Mouse (Mus musculus): ENCODE data around the gene Ceacam19. TPM values are rescaled to one million over a fixed set of nuclear protein-coding genes. Genes with fewer than 3 reads are reported as not detected.

Ceacam19 gene
- total and polyA plus RNA-seq, 3 experiments = 0.05 TPM; not detected in 2

DNA sequence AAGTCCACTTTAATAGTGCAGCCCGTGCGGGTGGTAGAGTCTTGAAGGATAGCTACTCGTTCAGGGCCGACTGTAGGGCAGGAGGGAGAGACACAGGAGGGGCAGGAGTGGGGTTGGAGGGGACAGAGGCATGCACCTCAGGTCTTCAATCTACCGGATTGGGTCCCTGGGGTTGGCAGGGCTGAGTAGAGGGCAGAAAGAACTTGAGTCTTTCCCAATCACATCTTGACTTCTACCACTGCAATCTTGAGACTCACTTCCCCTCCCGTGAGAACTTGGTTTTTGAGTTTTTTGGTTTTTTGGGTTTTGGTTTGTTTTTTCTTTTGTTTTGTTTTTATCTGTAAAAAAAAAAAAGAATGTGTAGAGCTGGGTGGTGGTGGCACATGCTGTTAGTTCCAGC, 31.5 kb downstream of the Ceacam19 start:
- no peaks in the 10 kb centered on the region for H3K4me1 ChIP-seq (ENCODE audit: insufficient read depth, low read depth, low read length)
- TF ChIP-seq GATA2 (IDR thresholded peaks at IDR 0.05; ENCODE audit: borderline replicate concordance, low read depth, low read length) = no peak
- no peak for TF ChIP-seq POLR2AphosphoS5 (IDR thresholded peaks at IDR 0.05; ENCODE audit: insufficient replicate concordance, low read depth, low read length)
- no peak for TF ChIP-seq CTCF (IDR thresholded peaks at IDR 0.05; ENCODE audit: low read depth, low read length)
- no peak for TF ChIP-seq TAL1 (conservative IDR thresholded peaks at IDR 0.05; ENCODE audit: low read depth, low read length)
- no peak for TF ChIP-seq GATA1 (IDR thresholded peaks at IDR 0.05; ENCODE audit: borderline replicate concordance, low read length)
- no peaks in the 10 kb centered on the region for H3K9me3 ChIP-seq (replicated peaks)
- no peak for ATAC-seq (ENCODE audit: extremely low read depth, insufficient number of reproducible peaks, low FRiP score, poor library complexity, severe bottlenecking)
- H3K36me3 ChIP-seq (replicated peaks) = no peaks in the 10 kb centered on the region
- no peak overlapping the region for H3K4me3 ChIP-seq (ENCODE audit: low read depth, low read length)
- peaks cover 26% of the 10 kb centered on the region; the same call in 1 of the 2 replicates for H3K27me3 ChIP-seq (ENCODE audit: insufficient read depth, low read length)
- no peak for DNase-seq (ENCODE audit: low spot score)

DNA sequence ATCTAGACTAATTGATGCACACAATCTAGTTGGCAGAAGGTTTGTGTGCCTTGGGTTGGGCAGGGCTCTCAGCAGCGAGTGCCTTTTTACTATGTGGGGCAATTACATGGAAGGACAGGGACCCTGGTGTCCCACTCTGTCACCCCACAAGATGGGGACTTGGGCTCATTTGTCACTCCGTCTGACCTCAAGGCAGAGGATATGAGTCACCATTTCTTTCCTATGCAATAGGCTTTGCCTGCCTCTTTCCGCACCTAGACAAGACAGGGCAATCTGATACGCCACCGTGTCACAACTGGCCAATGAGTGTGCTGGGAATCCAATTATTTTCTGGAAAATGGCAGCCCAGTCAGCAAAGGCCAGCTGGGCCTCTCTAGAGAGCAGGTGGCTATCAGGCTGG, 32.1 kb downstream of the Ceacam19 start:
- DNase-seq (ENCODE audit: low spot score) = no peak
- no peak for ATAC-seq (ENCODE audit: extremely low read depth, insufficient number of reproducible peaks, low FRiP score, poor library complexity, severe bottlenecking)
- H3K36me3 ChIP-seq (replicated peaks) = no peaks in the 10 kb centered on the region
- no peak overlapping the region for H3K4me3 ChIP-seq (ENCODE audit: low read depth, low read length)
- H3K27me3 ChIP-seq (ENCODE audit: insufficient read depth, low read length) = peaks cover 21% of the 10 kb centered on the region; the same call in 1 of the 2 replicates
- H3K4me1 ChIP-seq (ENCODE audit: insufficient read depth, low read depth, low read length) = no peaks in the 10 kb centered on the region
- TF ChIP-seq GATA1 (IDR thresholded peaks at IDR 0.05; ENCODE audit: borderline replicate concordance, low read length) = no peak
- no peak for TF ChIP-seq POLR2AphosphoS5 (IDR thresholded peaks at IDR 0.05; ENCODE audit: insufficient replicate concordance, low read depth, low read length)
- no peak for TF ChIP-seq GATA2 (IDR thresholded peaks at IDR 0.05; ENCODE audit: borderline replicate concordance, low read depth, low read length)
- TF ChIP-seq TAL1 (conservative IDR thresholded peaks at IDR 0.05; ENCODE audit: low read depth, low read length) = no peak
- no peaks in the 10 kb centered on the region for H3K9me3 ChIP-seq (replicated peaks)

DNA sequence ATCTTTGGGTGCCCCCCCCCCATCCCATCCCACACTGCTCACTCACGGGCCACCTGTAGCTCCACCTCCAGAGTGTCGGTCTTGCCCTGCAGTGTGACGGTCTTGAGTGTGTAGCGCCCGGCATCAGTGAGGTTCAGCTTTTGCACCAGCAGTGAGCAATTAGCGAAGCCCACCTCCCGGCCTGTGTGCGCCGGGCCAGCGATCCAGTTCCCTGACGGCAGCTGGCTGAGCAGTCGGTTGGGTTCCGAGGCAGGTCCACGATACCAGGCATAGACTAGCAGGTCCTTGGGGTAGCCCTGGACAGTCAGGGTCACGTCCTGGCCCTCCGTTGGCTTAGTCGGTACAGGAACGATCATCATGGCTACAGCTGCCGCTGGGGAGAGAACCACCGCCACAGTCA, 34.2 kb downstream of the Ceacam19 start:
- DNase-seq (ENCODE audit: low spot score) (no peak), ATAC-seq (ENCODE audit: extremely low read depth, insufficient number of reproducible peaks, low FRiP score, poor library complexity, severe bottlenecking) (no peak)
- Histone ChIP-seq H3K27me3 (ENCODE audit: insufficient read depth, low read length) (peaks cover 12% of the 10 kb centered on the region; the same call in 1 of the 2 replicates), H3K9me3 (replicated peaks) (peaks cover 3% of the 10 kb centered on the region; the same call in 1 of the 2 replicates), H3K36me3 (replicated peaks) (no peaks in the 10 kb centered on the region), H3K4me3 (ENCODE audit: low read depth, low read length) (no peak overlapping the region), H3K4me1 (ENCODE audit: insufficient read depth, low read depth, low read length) (no peaks in the 10 kb centered on the region)
- TF ChIP-seq GATA1 (IDR thresholded peaks at IDR 0.05; ENCODE audit: borderline replicate concordance, low read length) (no peak), CTCF (IDR thresholded peaks at IDR 0.05; ENCODE audit: low read depth, low read length) (no peak), TAL1 (conservative IDR thresholded peaks at IDR 0.05; ENCODE audit: low read depth, low read length) (no peak)

DNA sequence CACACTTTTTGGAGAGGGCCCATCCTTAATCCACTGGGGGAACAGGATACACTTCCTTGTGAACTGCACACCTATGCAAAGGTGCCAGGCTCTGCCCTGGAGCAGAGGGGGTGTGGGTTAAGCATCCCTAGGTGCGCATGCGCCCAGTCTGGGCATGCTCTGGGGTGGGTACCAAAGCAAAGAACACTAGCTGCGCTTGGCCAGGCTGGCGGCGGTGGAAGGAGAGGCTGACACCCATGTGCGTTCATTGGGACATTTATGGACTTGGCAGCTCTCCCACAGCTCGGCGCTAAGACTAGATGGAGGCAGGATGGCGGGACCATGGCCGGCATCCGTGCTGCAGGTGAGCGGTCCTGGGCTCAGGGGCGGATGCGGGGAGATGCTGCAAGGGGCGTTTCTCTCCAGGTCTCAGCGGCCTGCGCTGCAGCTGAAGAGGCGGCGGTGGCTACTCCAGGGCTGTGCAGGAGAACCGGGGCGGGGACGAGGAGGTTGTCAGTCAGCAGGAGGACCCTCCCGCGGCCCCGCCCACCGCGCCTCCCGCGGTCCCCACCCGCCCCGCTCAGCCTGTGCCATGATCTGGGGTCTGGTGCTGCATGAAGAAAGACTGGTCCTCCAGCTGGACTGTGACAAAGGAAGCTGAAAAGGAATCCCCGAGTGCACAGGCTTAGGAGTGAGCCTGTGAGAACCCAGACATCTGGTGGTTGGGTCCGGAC, 35.8 kb downstream of the Ceacam19 start, which contains the start of gene Gm19345:
Gm19345 (plus strand) TSS at position 146 of the 713 bp plus-strand sequence.
- ATAC-seq (ENCODE audit: extremely low read depth, insufficient number of reproducible peaks, low FRiP score, poor library complexity, severe bottlenecking) = no peak
- TF ChIP-seq POLR2AphosphoS5 (IDR thresholded peaks at IDR 0.05; ENCODE audit: insufficient replicate concordance, low read depth, low read length) (no peak), TAL1 (conservative IDR thresholded peaks at IDR 0.05; ENCODE audit: low read depth, low read length) (no peak), GATA2 (IDR thresholded peaks at IDR 0.05; ENCODE audit: borderline replicate concordance, low read depth, low read length) (no peak), GATA1 (IDR thresholded peaks at IDR 0.05; ENCODE audit: borderline replicate concordance, low read length) (no peak)
- no peaks in the 10 kb centered on the region for H3K4me1 ChIP-seq (ENCODE audit: insufficient read depth, low read depth, low read length)

DNA sequence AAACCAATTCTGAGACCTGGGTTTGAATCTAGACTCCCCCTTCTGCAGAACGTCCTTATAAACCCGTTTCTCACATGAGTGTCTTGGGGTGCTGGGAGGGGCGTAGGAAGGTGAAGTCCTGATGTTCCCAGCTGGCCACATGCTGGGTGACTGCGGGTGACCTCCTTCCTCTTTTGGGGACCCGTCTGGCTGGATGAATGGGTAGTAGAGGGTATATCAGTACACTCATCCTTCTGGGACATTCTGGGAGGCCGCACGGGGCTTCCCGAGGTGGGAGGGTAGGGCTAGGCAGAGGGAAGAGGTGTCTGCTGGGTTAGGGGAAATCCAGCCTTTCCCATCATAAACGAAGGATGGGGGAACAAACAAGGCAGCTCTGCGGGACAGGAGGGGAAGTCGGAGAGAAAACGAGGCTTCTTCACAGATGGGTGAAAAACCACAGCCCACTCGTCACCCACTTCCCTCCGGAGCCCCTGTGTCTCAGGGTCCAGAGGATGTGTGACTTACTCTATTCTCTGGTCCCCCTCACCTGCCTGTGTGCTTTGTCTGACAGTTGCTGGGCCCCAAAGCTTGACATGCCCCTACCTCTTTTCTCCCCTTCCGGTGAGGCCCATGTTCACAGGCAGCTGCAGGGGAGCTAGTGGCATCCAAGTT, 43.1 kb downstream of the Ceacam19 start:
- DNase-seq (ENCODE audit: low spot score) = no peak
- TF ChIP-seq CTCF (IDR thresholded peaks at IDR 0.05; ENCODE audit: low read depth, low read length) (no peak), TAL1 (conservative IDR thresholded peaks at IDR 0.05; ENCODE audit: low read depth, low read length) (no peak), GATA1 (IDR thresholded peaks at IDR 0.05; ENCODE audit: borderline replicate concordance, low read length) (no peak), POLR2AphosphoS5 (IDR thresholded peaks at IDR 0.05; ENCODE audit: insufficient replicate concordance, low read depth, low read length) (no peak), GATA2 (IDR thresholded peaks at IDR 0.05; ENCODE audit: borderline replicate concordance, low read depth, low read length) (no peak)
- no peaks in the 10 kb centered on the region for H3K4me1 ChIP-seq (ENCODE audit: insufficient read depth, low read depth, low read length)
- peaks cover 16% of the 10 kb centered on the region; the same call in 1 of the 2 replicates for H3K27me3 ChIP-seq (ENCODE audit: insufficient read depth, low read length)
- no peak overlapping the region for H3K4me3 ChIP-seq (ENCODE audit: low read depth, low read length)
- no peaks in the 10 kb centered on the region for H3K36me3 ChIP-seq (replicated peaks)
- H3K9me3 ChIP-seq (replicated peaks) = no peaks in the 10 kb centered on the region
- no peak for ATAC-seq (ENCODE audit: extremely low read depth, insufficient number of reproducible peaks, low FRiP score, poor library complexity, severe bottlenecking)

More for the DNA sequence above, 35.8 kb downstream of the Ceacam19 start, which contains the start of gene Gm19345:
- Histone ChIP-seq H3K9me3 (replicated peaks) (peaks cover 3% of the 10 kb centered on the region; the same call in 1 of the 2 replicates), H3K4me3 (ENCODE audit: low read depth, low read length) (no peak within 1 kb of the TSS), H3K36me3 (replicated peaks) (no peaks in the 10 kb centered on the region), H3K27me3 (ENCODE audit: insufficient read depth, low read length) (peaks cover 14% of the 10 kb centered on the region; the same call in 1 of the 2 replicates)
- DNase-seq (ENCODE audit: low spot score) = no peak

DNA sequence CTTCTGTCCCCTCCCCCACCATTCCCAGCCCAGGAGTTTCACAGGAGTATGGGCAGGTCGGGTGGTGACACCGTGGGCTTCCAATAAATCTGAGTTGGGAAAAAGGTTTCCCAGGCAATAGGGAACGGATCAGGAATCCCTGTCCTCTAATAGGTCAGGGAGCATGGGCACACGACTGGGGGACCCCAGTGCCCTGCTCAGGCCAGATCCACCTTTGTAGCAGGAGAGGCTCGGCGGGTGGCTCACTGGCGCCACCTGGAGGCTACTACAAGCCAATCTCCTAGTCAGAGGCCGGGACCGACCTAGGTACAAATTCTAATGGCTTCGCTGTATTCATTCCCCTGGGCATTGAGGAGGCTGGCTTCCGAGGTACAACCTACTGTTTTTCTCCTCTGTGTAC, 44.2 kb downstream of the Ceacam19 start:
- ATAC-seq (ENCODE audit: extremely low read depth, insufficient number of reproducible peaks, low FRiP score, poor library complexity, severe bottlenecking) (peak; percentile 40; the same call in 1 of the 2 replicates), DNase-seq (ENCODE audit: low spot score) (peak; percentile 47)
- H3K36me3 ChIP-seq (replicated peaks) = no peaks in the 10 kb centered on the region
- no peaks in the 10 kb centered on the region for H3K4me1 ChIP-seq (ENCODE audit: insufficient read depth, low read depth, low read length)
- no peaks in the 10 kb centered on the region for H3K9me3 ChIP-seq (replicated peaks)
- H3K27me3 ChIP-seq (ENCODE audit: insufficient read depth, low read length) = peaks cover 14% of the 10 kb centered on the region; the same call in 1 of the 2 replicates
- H3K4me3 ChIP-seq (ENCODE audit: low read depth, low read length) = no peak overlapping the region
- TF ChIP-seq GATA1 (IDR thresholded peaks at IDR 0.05; ENCODE audit: borderline replicate concordance, low read length) (no peak), TAL1 (conservative IDR thresholded peaks at IDR 0.05; ENCODE audit: low read depth, low read length) (no peak), GATA2 (IDR thresholded peaks at IDR 0.05; ENCODE audit: borderline replicate concordance, low read depth, low read length) (no peak), CTCF (IDR thresholded peaks at IDR 0.05; ENCODE audit: low read depth, low read length) (peak; percentile 65)
